Mouse (Mus musculus) left cerebral cortex, postnatal 25 days (tissue): ENCODE measurements at regions not wholly inside any gene's neighbourhood (a gene's known extent, or its start where the extent isn't known, plus 50 kb on each side); places are given as distances from the start of the nearest gene placed in this dataset.
A peak's percentile ranks its signal among the peaks of the same experiment; 100 is the strongest.

Source experiments
- DNase-seq, 2 experiments: peaks; one replicate each; pipeline ENCODE4 v3.0.0; 2022; ENCODE audit warnings: low spot score in 2 of 2, mixed read lengths in 1 of 2
- intact Hi-C: fragments of 180-260 bp; cut with DNase I; formaldehyde crosslinking; loops from one replicate; pipeline ENCODE4 v1.15.1; 2025

GRCm38 (mm10) chr5:49660598-49660997 lies 135.9 kb upstream of the Kcnip4 start:
- DNase-seq = no peak
- intact Hi-C loops = no loop called here

- intact Hi-C loops = loop anchor here (2.0 kb wide), 1 partner anchor 126 kb away; the partner anchor contains the start of gene Kcnip4
- DNase-seq = peak in 1 of 2 experiments; percentile 54
Measured at GRCm38 (mm10) chr5:49650953-49651352, 126.2 kb upstream of the Kcnip4 start.

- no peak for DNase-seq
- intact Hi-C loops = loop anchor here (10.0 kb wide), 1 partner anchor 271 kb away; no protein-coding TSS in a partner anchor
Measured at GRCm38 (mm10) chr5:49645781-49646180, 121.1 kb upstream of the Kcnip4 start.

GRCm38 (mm10) chr5:49644606-49645005 lies 119.9 kb upstream of the Kcnip4 start:
- DNase-seq = no peak
- intact Hi-C loops = loop anchor here (10.0 kb wide), 1 partner anchor 270 kb away; no protein-coding TSS in a partner anchor

GRCm38 (mm10) chr5:49642439-49642838 lies 117.7 kb upstream of the Kcnip4 start:
- intact Hi-C loops = loop anchor here (10.0 kb wide), 1 partner anchor 268 kb away; no protein-coding TSS in a partner anchor
- no peak for DNase-seq

GRCm38 (mm10) chr5:49641206-49641830 lies 116.6 kb upstream of the Kcnip4 start:
- intact Hi-C loops = loop anchor here (10.0 kb wide), 1 partner anchor 267 kb away; no protein-coding TSS in a partner anchor
- DNase-seq = no peak

GRCm38 (mm10) chr5:49639637-49640036 lies 114.9 kb upstream of the Kcnip4 start:
- peak in 1 of 2 experiments; percentile 12 for DNase-seq
- intact Hi-C loops = loop anchor here (5.0 to 10.0 kb wide), 2 partner anchors 82 to 265 kb away; no protein-coding TSS in a partner anchor

- DNase-seq = no peak
- intact Hi-C loops = no loop called here
Measured at GRCm38 (mm10) chr5:49620152-49620551, 95.4 kb upstream of the Kcnip4 start.

- DNase-seq = no peak
- intact Hi-C loops = no loop called here
Measured at GRCm38 (mm10) chr5:49606761-49607160, 82.1 kb upstream of the Kcnip4 start.

GRCm38 (mm10) chr5:49580777-49581176 lies 56.1 kb upstream of the Kcnip4 start:
- no peak for DNase-seq
- intact Hi-C loops = no loop called here

- intact Hi-C loops = no loop called here
- no peak for DNase-seq
Measured at GRCm38 (mm10) chr5:49575901-49576300, 51.2 kb upstream of the Kcnip4 start.
